Mouse (Mus musculus) MEL-GATA-1-ER (cell line): ENCODE measurements around the gene Spdye4a.
"Not testable (repeated sequence)": the region's sequence is repeated elsewhere in the genome, so short reads cannot be mapped to it uniquely, and the experiment has no call there.

ENCODE experiments used
- DNase-seq: peaks from one replicate; pipeline ENCODE4 v3.0.0-alpha.2; 2012; ENCODE audit warnings: low read depth; ENCODE audit errors: extremely low read depth

The Spdye4a gene

GRCm38 (mm10) chr5:143235028-143235693 is 8.5 kb upstream of the Spdye4a start, which contains the start of gene Zfp12:
Gene Zfp12 (plus strand): TSS chr5:143235163.
- peak; percentile 91 for DNase-seq

- no peak for DNase-seq
Observed at GRCm38 (mm10) chr5:143222287-143222686, 4.4 kb downstream of the Spdye4a start.

- DNase-seq = no peak
Observed at GRCm38 (mm10) chr5:143220996-143221395, 5.7 kb downstream of the Spdye4a start.

- DNase-seq = no peak
Observed at GRCm38 (mm10) chr5:143213832-143214231, 12.9 kb downstream of the Spdye4a start.

- DNase-seq = no peak
Observed at GRCm38 (mm10) chr5:143205015-143205414, 21.7 kb downstream of the Spdye4a start.

- DNase-seq = no peak
Observed at GRCm38 (mm10) chr5:143196506-143196905, 30.2 kb downstream of the Spdye4a start.

GRCm38 (mm10) chr5:143195166-143195565 is 31.5 kb downstream of the Spdye4a start:
- DNase-seq = no peak

- DNase-seq = not testable (repeated sequence)
Observed at GRCm38 (mm10) chr5:143194747-143195146, 31.9 kb downstream of the Spdye4a start.

GRCm38 (mm10) chr5:143192806-143193205 is 33.9 kb downstream of the Spdye4a start:
- no peak for DNase-seq

- not testable (repeated sequence) for DNase-seq
Observed at GRCm38 (mm10) chr5:143188014-143188413, 38.7 kb downstream of the Spdye4a start.

GRCm38 (mm10) chr5:143180255-143181076 is 46.2 kb downstream of the Spdye4a start, which contains the start of the genes Rbak and Spdye4b:
Gene Rbak (minus strand): TSS chr5:143180775.
Gene Spdye4b (plus strand): TSS chr5:143181017.
- peak; percentile 97 for DNase-seq

GRCm38 (mm10) chr5:143179179-143179578 is 47.5 kb downstream of the Spdye4a start:
- DNase-seq = peak; percentile 56

GRCm38 (mm10) chr5:143177541-143178200 is 49.0 kb downstream of the Spdye4a start:
- DNase-seq = no peak

GRCm38 (mm10) chr5:143175970-143176369 is 50.7 kb downstream of the Spdye4a start:
- DNase-seq = no peak
